Mouse (Mus musculus): ENCODE measurements around the gene Rnf220. TPM values are rescaled to one million over a fixed set of nuclear protein-coding genes. Genes with fewer than 3 reads are reported as not detected.

Gene Rnf220
- polyA plus RNA-seq, 1 experiment from 2014 or later, result 63.3 TPM

GRCm38 (mm10) chr4:117469471-117469870 lies 27.4 kb downstream of the Rnf220 start:
- ATAC-seq (ENCODE audit: low FRiP score) (no peak), DNase-seq (ENCODE audit: low spot score, missing footprints) (no peak)
- no peak overlapping the region for H3K9ac ChIP-seq (ENCODE audit: low read length)
- peaks cover 16% of the 10 kb centered on the region for H3K4me1 ChIP-seq (ENCODE audit: control insufficient read depth, insufficient read depth, low read length)
- no peak overlapping the region for H3K4me2 ChIP-seq
- no peak overlapping the region for H3K27ac ChIP-seq (ENCODE audit: low read depth, low read length)
- 81% methylated on average over 4 of the region's 4 CpGs for WGBS
- H3K4me3 ChIP-seq (ENCODE audit: low read depth, low read length), result no peak overlapping the region
- no peaks in the 10 kb centered on the region; the same call in 1 of the 2 replicates for H3K9me3 ChIP-seq (ENCODE audit: control insufficient read depth, low read length)
- H3K36me3 ChIP-seq (ENCODE audit: control insufficient read depth, insufficient read depth, low read length), result no peaks in the 10 kb centered on the region
- H3K27me3 ChIP-seq (ENCODE audit: control insufficient read depth, insufficient read depth, low read length), result no peaks in the 10 kb centered on the region

DNA sequence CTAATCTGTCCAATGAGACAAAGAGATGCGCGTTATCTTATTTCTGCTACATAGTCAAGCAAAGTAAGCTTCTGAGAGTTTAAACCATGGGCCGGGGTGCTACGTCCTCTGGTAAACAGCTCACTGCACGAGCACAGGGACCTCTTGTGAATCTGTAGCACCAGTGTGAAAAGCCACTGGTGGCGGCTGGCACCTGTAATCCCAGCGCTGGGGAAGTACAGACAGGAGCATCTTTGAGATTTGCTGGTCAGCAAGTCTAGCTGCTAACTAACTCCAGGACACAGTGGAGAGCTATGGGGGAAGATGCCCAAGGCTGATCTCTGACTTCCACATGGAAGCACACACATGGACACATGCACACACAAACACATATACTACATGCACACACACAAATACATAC lies 28.9 kb downstream of the Rnf220 start:
- no peak overlapping the region for H3K9ac ChIP-seq (ENCODE audit: low read length)
- H3K9me3 ChIP-seq (ENCODE audit: control insufficient read depth, low read length), result no peaks in the 10 kb centered on the region; the same call in 1 of the 2 replicates
- DNase-seq (ENCODE audit: low spot score, missing footprints) (peak; percentile 82), ATAC-seq (ENCODE audit: low FRiP score) (no peak)
- H3K4me2 ChIP-seq, result no peak overlapping the region
- H3K4me3 ChIP-seq (ENCODE audit: low read depth, low read length), result no peak overlapping the region
- H3K4me1 ChIP-seq (ENCODE audit: control insufficient read depth, insufficient read depth, low read length), result peaks cover 16% of the 10 kb centered on the region
- 84% methylated on average over 7 of the region's 7 CpGs for WGBS
- H3K27ac ChIP-seq (ENCODE audit: low read depth, low read length), result no peak overlapping the region
- H3K36me3 ChIP-seq (ENCODE audit: control insufficient read depth, insufficient read depth, low read length), result no peaks in the 10 kb centered on the region
- no peaks in the 10 kb centered on the region for H3K27me3 ChIP-seq (ENCODE audit: control insufficient read depth, insufficient read depth, low read length)

- Histone ChIP-seq H3K4me1 (ENCODE audit: control insufficient read depth, insufficient read depth, low read length) (no peaks in the 10 kb centered on the region), H3K4me2 (no peak overlapping the region), H3K27ac (ENCODE audit: low read depth, low read length) (no peak overlapping the region), H3K27me3 (ENCODE audit: control insufficient read depth, insufficient read depth, low read length) (no peaks in the 10 kb centered on the region), H3K9me3 (ENCODE audit: control insufficient read depth, low read length) (no peaks in the 10 kb centered on the region), H3K4me3 (ENCODE audit: low read depth, low read length) (no peak overlapping the region), H3K9ac (ENCODE audit: low read length) (no peak overlapping the region), H3K36me3 (ENCODE audit: control insufficient read depth, insufficient read depth, low read length) (no peaks in the 10 kb centered on the region)
- WGBS, result 96% methylated on average over 1 of the region's 1 CpGs
- no peak for DNase-seq (ENCODE audit: low spot score, missing footprints)
- no peak for ATAC-seq (ENCODE audit: low FRiP score)
Measured at GRCm38 (mm10) chr4:117449151-117449550, 47.7 kb downstream of the Rnf220 start.

DNA sequence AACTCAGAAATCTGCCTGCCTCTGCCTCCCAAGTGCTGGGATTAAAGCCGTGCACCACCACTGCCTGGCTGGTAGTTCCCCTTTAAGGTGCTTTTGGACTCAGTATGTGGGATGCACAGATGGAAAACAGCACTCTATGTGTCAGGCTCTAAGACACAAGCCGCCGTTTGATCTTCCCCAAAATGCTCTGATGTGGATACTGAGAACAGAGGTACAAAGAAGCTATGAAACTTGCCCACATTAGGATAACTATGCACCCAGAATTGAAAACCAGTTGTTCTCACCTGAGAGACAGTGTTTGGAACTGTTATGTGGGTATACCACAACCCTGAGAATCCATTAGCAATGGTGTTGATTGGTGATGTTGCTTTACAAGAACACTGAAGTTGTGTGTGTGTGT lies 48.9 kb downstream of the Rnf220 start:
- no peak for DNase-seq (ENCODE audit: low spot score, missing footprints)
- Histone ChIP-seq H3K4me1 (ENCODE audit: control insufficient read depth, insufficient read depth, low read length) (no peaks in the 10 kb centered on the region), H3K27ac (ENCODE audit: low read depth, low read length) (no peak overlapping the region), H3K4me3 (ENCODE audit: low read depth, low read length) (no peak overlapping the region), H3K36me3 (ENCODE audit: control insufficient read depth, insufficient read depth, low read length) (no peaks in the 10 kb centered on the region), H3K9me3 (ENCODE audit: control insufficient read depth, low read length) (no peaks in the 10 kb centered on the region), H3K27me3 (ENCODE audit: control insufficient read depth, insufficient read depth, low read length) (no peaks in the 10 kb centered on the region), H3K9ac (ENCODE audit: low read length) (no peak overlapping the region), H3K4me2 (no peak overlapping the region)
- ATAC-seq (ENCODE audit: low FRiP score), result no peak
- WGBS, result 95% methylated on average over 3 of the region's 3 CpGs

DNA sequence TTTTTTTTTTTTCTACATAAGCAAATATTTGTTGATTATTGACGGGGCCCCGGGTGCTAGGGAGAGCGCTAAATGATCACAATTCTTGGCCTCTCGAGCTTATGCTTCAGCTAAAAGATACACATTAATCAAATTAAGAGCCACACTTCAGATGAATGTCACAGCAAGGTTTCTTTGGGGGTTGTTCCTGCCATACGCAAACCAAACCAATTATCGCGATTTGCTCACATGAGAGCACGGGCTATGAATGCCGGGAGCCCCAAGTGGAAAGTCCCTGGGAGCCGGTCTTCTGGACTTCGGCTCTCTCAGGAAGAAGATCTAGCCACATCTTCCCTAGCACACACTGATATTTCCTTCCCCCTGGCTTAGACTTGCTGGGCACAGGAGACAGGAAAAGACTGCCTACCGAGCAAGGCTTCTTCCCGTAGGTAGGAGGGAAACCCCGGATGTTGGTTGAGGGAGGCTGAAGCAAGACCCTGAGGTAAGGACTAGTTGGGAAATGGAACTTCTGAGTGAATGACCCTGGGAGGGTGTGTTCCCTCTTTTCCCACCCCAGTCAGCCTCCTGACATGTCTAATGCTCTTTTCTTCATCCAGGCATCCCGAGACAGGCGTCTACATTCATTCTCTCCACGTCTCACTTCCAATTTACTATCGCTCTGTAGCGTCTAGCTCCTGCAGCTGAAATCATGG lies 51.2 kb downstream of the Rnf220 start:
- no peak overlapping the region for H3K9ac ChIP-seq (ENCODE audit: low read length)
- no peaks in the 10 kb centered on the region for H3K9me3 ChIP-seq (ENCODE audit: control insufficient read depth, low read length)
- 90% methylated on average over 19 of the region's 19 CpGs for WGBS
- no peaks in the 10 kb centered on the region for H3K4me1 ChIP-seq (ENCODE audit: control insufficient read depth, insufficient read depth, low read length)
- ATAC-seq (ENCODE audit: low FRiP score) (no peak), DNase-seq (ENCODE audit: low spot score, missing footprints) (no peak)
- no peaks in the 10 kb centered on the region for H3K27me3 ChIP-seq (ENCODE audit: control insufficient read depth, insufficient read depth, low read length)
- no peak overlapping the region for H3K27ac ChIP-seq (ENCODE audit: low read depth, low read length)
- no peak overlapping the region for H3K4me3 ChIP-seq (ENCODE audit: low read depth, low read length)
- no peaks in the 10 kb centered on the region for H3K36me3 ChIP-seq (ENCODE audit: control insufficient read depth, insufficient read depth, low read length)
- no peak overlapping the region for H3K4me2 ChIP-seq

GRCm38 (mm10) chr4:117438919-117439318 lies 57.9 kb downstream of the Rnf220 start:
- Histone ChIP-seq H3K4me1 (ENCODE audit: control insufficient read depth, insufficient read depth, low read length) (peaks cover 2% of the 10 kb centered on the region; the same call in 1 of the 2 replicates), H3K4me3 (ENCODE audit: low read depth, low read length) (no peak overlapping the region), H3K4me2 (no peak overlapping the region), H3K9me3 (ENCODE audit: control insufficient read depth, low read length) (no peaks in the 10 kb centered on the region), H3K9ac (ENCODE audit: low read length) (no peak overlapping the region), H3K36me3 (ENCODE audit: control insufficient read depth, insufficient read depth, low read length) (no peaks in the 10 kb centered on the region), H3K27me3 (ENCODE audit: control insufficient read depth, insufficient read depth, low read length) (no peaks in the 10 kb centered on the region), H3K27ac (ENCODE audit: low read depth, low read length) (no peak overlapping the region)
- WGBS, result 88% methylated on average over 3 of the region's 3 CpGs
- ATAC-seq (ENCODE audit: low FRiP score), result no peak
- DNase-seq (ENCODE audit: low spot score, missing footprints), result no peak

DNA sequence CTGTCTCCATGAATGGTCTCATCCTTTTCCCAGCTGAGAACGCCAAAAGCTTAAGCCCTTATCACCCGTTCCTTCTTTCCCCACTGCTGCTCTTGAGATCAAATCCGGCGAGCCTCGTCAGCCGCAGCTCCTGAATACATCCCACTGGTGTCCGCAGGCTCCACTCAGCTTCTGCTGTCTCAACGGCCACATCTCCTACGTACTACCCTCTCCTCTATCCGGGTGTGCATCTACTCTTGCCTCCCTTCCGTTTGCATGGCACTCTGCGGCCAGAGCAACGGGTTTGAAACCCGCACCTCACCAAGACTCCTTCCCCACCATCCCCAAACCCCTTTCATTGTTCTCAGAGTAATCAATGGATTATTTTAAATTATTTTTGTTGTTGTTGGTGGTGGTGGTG lies 58.8 kb downstream of the Rnf220 start:
- H3K4me1 ChIP-seq (ENCODE audit: control insufficient read depth, insufficient read depth, low read length), result peaks cover 2% of the 10 kb centered on the region; the same call in 1 of the 2 replicates
- H3K9ac ChIP-seq (ENCODE audit: low read length), result no peak overlapping the region
- no peak overlapping the region for H3K27ac ChIP-seq (ENCODE audit: low read depth, low read length)
- no peak overlapping the region for H3K4me3 ChIP-seq (ENCODE audit: low read depth, low read length)
- H3K9me3 ChIP-seq (ENCODE audit: control insufficient read depth, low read length), result no peaks in the 10 kb centered on the region
- no peaks in the 10 kb centered on the region for H3K36me3 ChIP-seq (ENCODE audit: control insufficient read depth, insufficient read depth, low read length)
- H3K4me2 ChIP-seq, result no peak overlapping the region
- ATAC-seq (ENCODE audit: low FRiP score) (no peak), DNase-seq (ENCODE audit: low spot score, missing footprints) (no peak)
- H3K27me3 ChIP-seq (ENCODE audit: control insufficient read depth, insufficient read depth, low read length), result no peaks in the 10 kb centered on the region
- WGBS, result 82% methylated on average over 14 of the region's 14 CpGs

DNA sequence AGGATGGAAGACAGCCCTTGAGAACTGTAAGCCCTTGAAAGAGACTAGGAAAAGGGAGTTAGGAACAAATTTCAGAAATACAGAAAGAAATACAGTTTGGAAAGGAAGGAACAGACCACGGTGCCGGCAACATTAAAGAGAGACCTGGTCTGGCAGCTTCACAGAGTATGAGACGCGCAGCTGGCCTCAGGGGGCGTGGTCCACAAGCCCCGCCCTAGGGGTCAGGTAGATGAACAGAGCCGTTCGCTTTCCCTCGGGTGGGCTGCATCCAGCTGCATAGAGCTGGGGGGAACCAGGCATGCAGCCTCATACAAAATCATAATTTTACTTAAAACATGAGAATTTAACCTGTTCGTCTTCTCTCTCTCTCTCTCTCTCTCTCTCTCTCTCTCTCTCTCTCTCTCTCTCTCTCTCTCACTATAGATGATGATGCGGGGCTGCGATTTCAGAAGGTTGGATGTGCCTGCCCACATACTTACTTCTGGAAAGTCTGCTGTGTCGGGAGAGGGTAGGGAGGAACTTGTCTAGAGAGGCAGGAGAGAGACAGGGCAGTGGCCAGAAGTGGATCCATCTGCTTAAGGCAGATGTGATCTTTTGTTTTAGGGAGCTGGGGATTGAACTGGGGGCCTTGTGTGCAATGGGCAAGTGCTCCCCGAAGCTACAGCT lies 59.7 kb downstream of the Rnf220 start:
- H3K4me2 ChIP-seq, result no peak overlapping the region
- H3K27me3 ChIP-seq (ENCODE audit: control insufficient read depth, insufficient read depth, low read length), result no peaks in the 10 kb centered on the region
- 45% methylated on average over 14 of the region's 14 CpGs for WGBS
- H3K9ac ChIP-seq (ENCODE audit: low read length), result no peak overlapping the region
- no peaks in the 10 kb centered on the region for H3K36me3 ChIP-seq (ENCODE audit: control insufficient read depth, insufficient read depth, low read length)
- H3K27ac ChIP-seq (ENCODE audit: low read depth, low read length), result no peak overlapping the region
- H3K4me3 ChIP-seq (ENCODE audit: low read depth, low read length), result no peak overlapping the region
- peaks cover 2% of the 10 kb centered on the region; the same call in 1 of the 2 replicates for H3K4me1 ChIP-seq (ENCODE audit: control insufficient read depth, insufficient read depth, low read length)
- no peak for DNase-seq (ENCODE audit: low spot score, missing footprints)
- no peaks in the 10 kb centered on the region for H3K9me3 ChIP-seq (ENCODE audit: control insufficient read depth, low read length)
- no peak for ATAC-seq (ENCODE audit: low FRiP score)

GRCm38 (mm10) chr4:117434336-117434735 lies 62.5 kb downstream of the Rnf220 start:
- Histone ChIP-seq H3K9me3 (ENCODE audit: control insufficient read depth, low read length) (no peaks in the 10 kb centered on the region), H3K36me3 (ENCODE audit: control insufficient read depth, insufficient read depth, low read length) (no peaks in the 10 kb centered on the region), H3K27ac (ENCODE audit: low read depth, low read length) (no peak overlapping the region), H3K27me3 (ENCODE audit: control insufficient read depth, insufficient read depth, low read length) (no peaks in the 10 kb centered on the region), H3K4me2 (no peak overlapping the region), H3K4me1 (ENCODE audit: control insufficient read depth, insufficient read depth, low read length) (peaks cover 2% of the 10 kb centered on the region; the same call in 1 of the 2 replicates), H3K4me3 (ENCODE audit: low read depth, low read length) (no peak overlapping the region), H3K9ac (ENCODE audit: low read length) (no peak overlapping the region)
- ATAC-seq (ENCODE audit: low FRiP score) (no peak), DNase-seq (ENCODE audit: low spot score, missing footprints) (no peak)
- WGBS, result 83% methylated on average over 8 of the region's 8 CpGs
